Mouse (Mus musculus) bone marrow, adult 2 months (tissue): ENCODE measurements around the gene Ndufc1. TPM values are rescaled to one million over a fixed set of nuclear protein-coding genes. Genes with fewer than 3 reads are reported as not detected.
"Not testable (repeated sequence)": the region's sequence is repeated elsewhere in the genome, so short reads cannot be mapped to it uniquely, and the experiment has no call there.

Source experiments
- H3K27ac ChIP-seq: fragments of 200-500 bp; 2 replicates; pipeline ENCODE4 v1.5.1; 2012; ENCODE audit warnings: low read depth, mild to moderate bottlenecking, control low read depth, inconsistent platforms, low read length; ENCODE audit not compliant: control insufficient read depth, poor library complexity, insufficient read depth
- H3K4me1 ChIP-seq: fragments of 200-500 bp; 2 replicates; pipeline ENCODE4 v1.6.1; 2011; ENCODE audit warnings: low read length; ENCODE audit not compliant: control insufficient read depth, insufficient read depth
- H3K4me3 ChIP-seq: fragments of 200-500 bp; replicated peaks from 2 replicates; pipeline ENCODE3; 2011; ENCODE audit warnings: mild to moderate bottlenecking, low read depth, low read length, control low read depth; ENCODE audit not compliant: control insufficient read depth
- CTCF ChIP-seq: fragments of 200-500 bp; IDR thresholded peaks from 2 replicates; pipeline ENCODE4 v1.5.1; 2011; ENCODE audit warnings: low read length, control low read depth; ENCODE audit not compliant: control insufficient read depth, insufficient read depth
- POLR2A ChIP-seq: fragments of 200-500 bp; IDR thresholded peaks from 2 replicates; pipeline ENCODE4 v1.6.1; 2011; ENCODE audit warnings: low read depth, mild to moderate bottlenecking, control low read depth, low read length, borderline replicate concordance; ENCODE audit not compliant: control insufficient read depth
- WGBS: fragments of 180-500 bp; shearing (Covaris S2); methylation state at CpG from one replicate; pipeline ENCODE4 v1.1.7; 2018; 5-methylcytosine and 5-hydroxymethylcytosine counted together
- polyA plus RNA-seq: library from polyadenylated mRNA; stranded (reverse); fragments of >200 nt; gene quantifications from 2 replicates; pipeline ENCODE4 v1.2.4, GENCODE M21; 2011; ENCODE audit warnings: low replicate concordance; ENCODE audit not compliant: missing spikeins, insufficient read depth, insufficient read length

The Ndufc1 gene
- polyA plus RNA-seq: 72.8 and 74.8 TPM in 2 replicates

- peak within 1 kb of the TSS; percentile 97 for H3K4me3 ChIP-seq
- peak within 1 kb of the TSS; percentile 48; the same call in 1 of the 2 replicates for H3K27ac ChIP-seq
- H3K4me1 ChIP-seq: no peaks in the 10 kb centered on the region; the same call in 1 of the 2 replicates
- under 1% methylated on average over 40 of the region's 40 CpGs for WGBS
- peak; percentile 96 for TF ChIP-seq POLR2A
- TF ChIP-seq CTCF: peak; percentile 98
Observed at GRCm38 (mm10) chr3:51408561-51409183, at the start of gene Ndufc1. TSS of gene Ndufc1 (minus strand) at chr3:51408988.

GRCm38 (mm10) chr3:51434871-51435595 is 26.2 kb upstream of the Ndufc1 start:
- no peaks in the 10 kb centered on the region for H3K4me1 ChIP-seq
- no peak overlapping the region for H3K27ac ChIP-seq
- WGBS: 88% methylated on average over 3 of the region's 3 CpGs
- no peak overlapping the region for H3K4me3 ChIP-seq
- no peak for TF ChIP-seq CTCF

GRCm38 (mm10) chr3:51434364-51434763 is 25.6 kb upstream of the Ndufc1 start:
- WGBS: 78% methylated on average over 5 of the region's 5 CpGs
- H3K27ac ChIP-seq, H3K4me3 ChIP-seq: not testable (repeated sequence)

GRCm38 (mm10) chr3:51425394-51425793 is 16.6 kb upstream of the Ndufc1 start:
- Histone ChIP-seq H3K4me3 (no peak overlapping the region), H3K27ac (no peak overlapping the region), H3K4me1 (peaks cover 3% of the 10 kb centered on the region; the same call in 1 of the 2 replicates)
- TF ChIP-seq POLR2A: no peak

More at GRCm38 (mm10) chr3:51434364-51434763, 25.6 kb upstream of the Ndufc1 start:
- not testable (repeated sequence) for H3K4me1 ChIP-seq

- 30% methylated on average over 3 of the region's 3 CpGs for WGBS
- Histone ChIP-seq H3K4me1 (peaks cover 3% of the 10 kb centered on the region; the same call in 1 of the 2 replicates), H3K27ac (no peak overlapping the region), H3K4me3 (no peak overlapping the region)
- TF ChIP-seq POLR2A (no peak), CTCF (no peak)
Observed at GRCm38 (mm10) chr3:51421921-51422320, 13.1 kb upstream of the Ndufc1 start.

GRCm38 (mm10) chr3:51417966-51418365 is 9.2 kb upstream of the Ndufc1 start:
- WGBS: 72% methylated on average over 2 of the region's 2 CpGs
- Histone ChIP-seq H3K27ac (no peak overlapping the region), H3K4me3 (no peak overlapping the region), H3K4me1 (peaks cover 3% of the 10 kb centered on the region; the same call in 1 of the 2 replicates)
- TF ChIP-seq CTCF (no peak), POLR2A (no peak)

GRCm38 (mm10) chr3:51417485-51417884 is 8.7 kb upstream of the Ndufc1 start:
- Histone ChIP-seq H3K4me3 (no peak overlapping the region), H3K27ac (no peak overlapping the region), H3K4me1 (peaks cover 2% of the 10 kb centered on the region; the same call in 1 of the 2 replicates)
- TF ChIP-seq CTCF: no peak
- no peak for TF ChIP-seq POLR2A
- 53% methylated on average over 2 of the region's 2 CpGs for WGBS

GRCm38 (mm10) chr3:51417135-51417458 is 8.3 kb upstream of the Ndufc1 start:
- Histone ChIP-seq H3K27ac (peak overlapping the region; percentile 94; the same call in 1 of the 2 replicates), H3K4me3 (peak overlapping the region; percentile 99), H3K4me1 (peaks cover 2% of the 10 kb centered on the region; the same call in 1 of the 2 replicates)
- TF ChIP-seq POLR2A (no peak), CTCF (no peak)
- 8% methylated on average over 8 of the region's 8 CpGs for WGBS
